Mouse (Mus musculus): ENCODE measurements around the gene St6gal1.

St6gal1 gene

GRCm38 (mm10) chr16:23234557-23234956, 10.0 kb downstream of the St6gal1 start:
- H3K4me1 ChIP-seq (replicated peaks; ENCODE audit: low read depth, low read length), result peaks cover 56% of the 10 kb centered on the region
- no peaks in the 10 kb centered on the region for H3K9me3 ChIP-seq (ENCODE audit: low read length)
- H3K36me3 ChIP-seq (ENCODE audit: insufficient read depth, low read length), result no peaks in the 10 kb centered on the region
- no peak overlapping the region for H3K4me3 ChIP-seq (replicated peaks; ENCODE audit: low read length)
- no peak for TF ChIP-seq POU5F1 (IDR thresholded peaks at IDR 0.05; ENCODE audit: borderline replicate concordance, low read length)
- H3K27me3 ChIP-seq (ENCODE audit: insufficient read depth, low read length), result peaks cover 15% of the 10 kb centered on the region

GRCm38 (mm10) chr16:23235173-23235694, 10.7 kb downstream of the St6gal1 start:
- Histone ChIP-seq H3K36me3 (ENCODE audit: insufficient read depth, low read length) (no peaks in the 10 kb centered on the region), H3K4me3 (replicated peaks; ENCODE audit: low read length) (no peak overlapping the region), H3K27me3 (ENCODE audit: insufficient read depth, low read length) (peaks cover 15% of the 10 kb centered on the region), H3K9me3 (ENCODE audit: low read length) (no peaks in the 10 kb centered on the region), H3K4me1 (replicated peaks; ENCODE audit: low read depth, low read length) (peaks cover 56% of the 10 kb centered on the region)
- TF ChIP-seq POU5F1 (IDR thresholded peaks at IDR 0.05; ENCODE audit: borderline replicate concordance, low read length), result no peak
- no peak for TF ChIP-seq CTCF (conservative IDR thresholded peaks at IDR 0.05; ENCODE audit: low read length)
- TF ChIP-seq NANOG (IDR thresholded peaks at IDR 0.05; ENCODE audit: borderline replicate concordance, low read length), result no peak

GRCm38 (mm10) chr16:23239583-23239982, 15.0 kb downstream of the St6gal1 start:
- peaks cover 38% of the 10 kb centered on the region for H3K4me1 ChIP-seq (replicated peaks; ENCODE audit: low read depth, low read length)
- no peaks in the 10 kb centered on the region for H3K36me3 ChIP-seq (ENCODE audit: insufficient read depth, low read length)
- TF ChIP-seq POU5F1 (IDR thresholded peaks at IDR 0.05; ENCODE audit: borderline replicate concordance, low read length) (no peak), NANOG (IDR thresholded peaks at IDR 0.05; ENCODE audit: borderline replicate concordance, low read length) (no peak), CTCF (conservative IDR thresholded peaks at IDR 0.05; ENCODE audit: low read length) (no peak)
- peaks cover 1% of the 10 kb centered on the region; the same call in 1 of the 2 replicates for H3K27me3 ChIP-seq (ENCODE audit: insufficient read depth, low read length)
- H3K4me3 ChIP-seq (replicated peaks; ENCODE audit: low read length), result no peak overlapping the region
- H3K9me3 ChIP-seq (ENCODE audit: low read length), result no peaks in the 10 kb centered on the region

GRCm38 (mm10) chr16:23240049-23240949, 15.8 kb downstream of the St6gal1 start:
- H3K4me3 ChIP-seq (replicated peaks; ENCODE audit: low read length), result no peak overlapping the region
- no peaks in the 10 kb centered on the region for H3K36me3 ChIP-seq (ENCODE audit: insufficient read depth, low read length)
- TF ChIP-seq CTCF (conservative IDR thresholded peaks at IDR 0.05; ENCODE audit: low read length) (no peak), POU5F1 (IDR thresholded peaks at IDR 0.05; ENCODE audit: borderline replicate concordance, low read length) (no peak), NANOG (IDR thresholded peaks at IDR 0.05; ENCODE audit: borderline replicate concordance, low read length) (no peak)
- H3K9me3 ChIP-seq (ENCODE audit: low read length), result no peaks in the 10 kb centered on the region
- no peaks in the 10 kb centered on the region for H3K27me3 ChIP-seq (ENCODE audit: insufficient read depth, low read length)
- peaks cover 38% of the 10 kb centered on the region for H3K4me1 ChIP-seq (replicated peaks; ENCODE audit: low read depth, low read length)

- TF ChIP-seq POU5F1 (IDR thresholded peaks at IDR 0.05; ENCODE audit: borderline replicate concordance, low read length) (no peak), NANOG (IDR thresholded peaks at IDR 0.05; ENCODE audit: borderline replicate concordance, low read length) (no peak), CTCF (conservative IDR thresholded peaks at IDR 0.05; ENCODE audit: low read length) (no peak)
- no peak overlapping the region for H3K4me3 ChIP-seq (replicated peaks; ENCODE audit: low read length)
- H3K9me3 ChIP-seq (ENCODE audit: low read length), result no peaks in the 10 kb centered on the region
Observed at GRCm38 (mm10) chr16:23240950-23241259, 16.4 kb downstream of the St6gal1 start.

GRCm38 (mm10) chr16:23243726-23244425, 19.3 kb downstream of the St6gal1 start:
- Histone ChIP-seq H3K9me3 (ENCODE audit: low read length) (no peaks in the 10 kb centered on the region), H3K4me1 (replicated peaks; ENCODE audit: low read depth, low read length) (peaks cover 18% of the 10 kb centered on the region), H3K36me3 (ENCODE audit: insufficient read depth, low read length) (no peaks in the 10 kb centered on the region), H3K27me3 (ENCODE audit: insufficient read depth, low read length) (no peaks in the 10 kb centered on the region), H3K4me3 (replicated peaks; ENCODE audit: low read length) (no peak overlapping the region)
- no peak for TF ChIP-seq NANOG (IDR thresholded peaks at IDR 0.05; ENCODE audit: borderline replicate concordance, low read length)
- TF ChIP-seq POU5F1 (IDR thresholded peaks at IDR 0.05; ENCODE audit: borderline replicate concordance, low read length), result no peak
- no peak for TF ChIP-seq CTCF (conservative IDR thresholded peaks at IDR 0.05; ENCODE audit: low read length)

More at GRCm38 (mm10) chr16:23240950-23241259, 16.4 kb downstream of the St6gal1 start:
- Histone ChIP-seq H3K4me1 (replicated peaks; ENCODE audit: low read depth, low read length) (peaks cover 33% of the 10 kb centered on the region), H3K27me3 (ENCODE audit: insufficient read depth, low read length) (no peaks in the 10 kb centered on the region), H3K36me3 (ENCODE audit: insufficient read depth, low read length) (no peaks in the 10 kb centered on the region)

- Histone ChIP-seq H3K36me3 (ENCODE audit: insufficient read depth, low read length) (no peaks in the 10 kb centered on the region), H3K4me3 (replicated peaks; ENCODE audit: low read length) (no peak overlapping the region), H3K27me3 (ENCODE audit: insufficient read depth, low read length) (no peaks in the 10 kb centered on the region), H3K4me1 (replicated peaks; ENCODE audit: low read depth, low read length) (peaks cover 17% of the 10 kb centered on the region), H3K9me3 (ENCODE audit: low read length) (no peaks in the 10 kb centered on the region)
- TF ChIP-seq NANOG (IDR thresholded peaks at IDR 0.05; ENCODE audit: borderline replicate concordance, low read length) (no peak), POU5F1 (IDR thresholded peaks at IDR 0.05; ENCODE audit: borderline replicate concordance, low read length) (no peak), CTCF (conservative IDR thresholded peaks at IDR 0.05; ENCODE audit: low read length) (no peak)
Observed at GRCm38 (mm10) chr16:23244486-23244885, 19.9 kb downstream of the St6gal1 start.

- Histone ChIP-seq H3K27me3 (ENCODE audit: insufficient read depth, low read length) (no peaks in the 10 kb centered on the region), H3K4me1 (replicated peaks; ENCODE audit: low read depth, low read length) (peaks cover 10% of the 10 kb centered on the region; the same call in 1 of the 2 replicates), H3K9me3 (ENCODE audit: low read length) (no peaks in the 10 kb centered on the region), H3K36me3 (ENCODE audit: insufficient read depth, low read length) (no peaks in the 10 kb centered on the region), H3K4me3 (replicated peaks; ENCODE audit: low read length) (no peak overlapping the region)
- TF ChIP-seq NANOG (IDR thresholded peaks at IDR 0.05; ENCODE audit: borderline replicate concordance, low read length) (no peak), CTCF (conservative IDR thresholded peaks at IDR 0.05; ENCODE audit: low read length) (no peak), POU5F1 (IDR thresholded peaks at IDR 0.05; ENCODE audit: borderline replicate concordance, low read length) (no peak)
Observed at GRCm38 (mm10) chr16:23249285-23249684, 24.7 kb downstream of the St6gal1 start.
